Mouse (Mus musculus): Measurements from ENCODE around the gene Rem2. TPM values are rescaled to one million over a fixed set of nuclear protein-coding genes. Genes with fewer than 3 reads are reported as not detected.

The Rem2 gene
- polyA plus RNA-seq, 1 experiment: not detected

DNA sequence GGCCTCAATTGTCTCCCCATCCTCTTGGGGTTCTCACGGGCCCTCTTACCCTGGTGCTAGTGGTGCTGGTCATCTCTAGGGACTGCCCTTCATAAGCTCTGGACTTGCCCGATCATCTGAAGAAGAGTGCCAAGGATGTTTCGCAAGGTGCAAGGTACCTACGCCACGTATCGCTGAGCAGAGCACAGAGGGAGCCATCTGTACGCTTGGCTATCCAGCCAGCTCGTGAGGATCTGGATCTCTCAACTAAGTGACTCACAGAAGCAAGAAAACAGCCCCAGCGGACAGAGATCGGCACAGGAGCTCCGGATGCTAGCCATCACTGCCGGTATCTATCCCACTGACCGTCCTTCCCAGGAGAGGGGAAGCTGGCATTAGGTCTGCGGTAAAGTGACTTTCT is 20.8 kb downstream of the Rem2 start:
- TF ChIP-seq GATA1 (IDR thresholded peaks at IDR 0.05; ENCODE audit: low read length) (no peak), TAL1 (IDR thresholded peaks at IDR 0.05; ENCODE audit: low read length) (no peak)
- Histone ChIP-seq H3K27me3 (ENCODE audit: control insufficient read depth) (no peaks in the 10 kb centered on the region), H3K4me3 (replicated peaks) (no peak overlapping the region), H3K4me1 (ENCODE audit: control insufficient read depth) (no peaks in the 10 kb centered on the region; the same call in 1 of the 2 replicates), H3K36me3 (ENCODE audit: control insufficient read depth) (no peaks in the 10 kb centered on the region), H3K9me3 (ENCODE audit: control insufficient read depth, low read length) (no peaks in the 10 kb centered on the region)

DNA sequence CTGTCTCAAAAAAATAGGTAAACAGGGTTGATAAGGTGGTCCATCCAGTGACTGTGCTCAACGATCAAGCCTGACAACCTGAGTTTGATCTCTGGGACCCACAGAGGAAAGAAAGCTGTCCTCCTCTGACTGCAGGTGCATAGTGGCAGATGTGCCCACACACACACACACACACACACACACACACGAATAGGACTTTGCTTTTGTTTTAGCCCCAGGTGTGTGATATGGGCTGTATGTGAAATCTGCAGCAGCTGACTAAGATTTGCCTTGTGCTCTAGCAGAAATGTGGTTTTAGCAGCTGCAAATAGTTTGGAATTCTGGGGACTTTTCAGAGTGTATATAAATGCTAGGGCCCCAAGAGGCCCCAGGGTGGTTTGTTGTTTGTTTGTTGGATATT is 23.4 kb downstream of the Rem2 start:
- no peaks in the 10 kb centered on the region for H3K27me3 ChIP-seq (ENCODE audit: control insufficient read depth)
- no peak overlapping the region for H3K4me3 ChIP-seq (replicated peaks)
- TF ChIP-seq TAL1 (IDR thresholded peaks at IDR 0.05; ENCODE audit: low read length) (no peak), GATA1 (IDR thresholded peaks at IDR 0.05; ENCODE audit: low read length) (no peak)
- no peaks in the 10 kb centered on the region for H3K4me1 ChIP-seq (ENCODE audit: control insufficient read depth)
- H3K36me3 ChIP-seq (ENCODE audit: control insufficient read depth): no peaks in the 10 kb centered on the region
- no peaks in the 10 kb centered on the region for H3K9me3 ChIP-seq (ENCODE audit: control insufficient read depth, low read length)

DNA sequence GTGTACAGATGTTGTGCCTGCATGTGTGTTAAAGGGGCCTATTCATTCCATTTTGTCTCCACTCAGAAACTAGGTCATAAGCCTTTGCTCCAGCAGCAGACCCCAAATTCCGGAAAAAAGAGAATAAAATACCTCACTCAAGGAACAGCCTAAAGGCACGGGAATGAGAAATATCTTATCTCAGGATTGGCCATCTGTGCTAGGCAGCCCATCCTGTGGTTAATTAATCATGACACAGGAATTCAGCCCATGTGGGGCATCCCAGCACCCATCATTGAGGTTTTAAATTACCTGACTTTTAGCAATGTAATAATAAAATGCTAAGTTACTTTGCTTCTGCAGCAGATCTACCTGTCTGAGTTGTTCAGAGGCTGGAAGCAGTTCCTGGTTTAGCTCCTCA is 25.5 kb downstream of the Rem2 start:
- Histone ChIP-seq H3K36me3 (ENCODE audit: control insufficient read depth) (no peaks in the 10 kb centered on the region), H3K27me3 (ENCODE audit: control insufficient read depth) (no peaks in the 10 kb centered on the region), H3K4me1 (ENCODE audit: control insufficient read depth) (no peaks in the 10 kb centered on the region), H3K9me3 (ENCODE audit: control insufficient read depth, low read length) (0 out of 2 replicates have a peak, but pooled peaks cover 2% of the 10 kb centered on the region), H3K4me3 (replicated peaks) (no peak overlapping the region)
- TF ChIP-seq GATA1 (IDR thresholded peaks at IDR 0.05; ENCODE audit: low read length) (no peak), TAL1 (IDR thresholded peaks at IDR 0.05; ENCODE audit: low read length) (no peak)

DNA sequence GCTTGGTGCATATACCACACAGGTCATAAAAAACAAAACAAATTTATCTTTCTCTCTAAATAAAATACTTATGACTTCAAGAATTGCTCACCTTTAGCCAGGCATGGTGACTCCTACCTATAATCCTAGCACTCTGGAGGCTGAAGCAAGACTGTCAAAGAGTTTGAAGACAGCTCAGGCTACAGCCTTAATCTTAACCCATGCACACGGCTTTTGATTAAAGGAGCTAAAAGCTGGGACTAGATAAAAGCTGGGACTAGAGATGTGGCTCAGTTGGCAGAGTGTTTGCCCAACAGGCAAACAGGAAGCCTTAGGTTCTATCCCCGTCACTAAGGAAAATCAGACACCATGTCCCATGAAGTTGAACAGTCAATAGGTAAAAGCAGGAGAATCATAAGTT is 27.2 kb downstream of the Rem2 start:
- Histone ChIP-seq H3K36me3 (ENCODE audit: control insufficient read depth) (peaks cover 11% of the 10 kb centered on the region), H3K27me3 (ENCODE audit: control insufficient read depth) (no peaks in the 10 kb centered on the region), H3K9me3 (ENCODE audit: control insufficient read depth, low read length) (0 out of 2 replicates have a peak, but pooled peaks cover 2% of the 10 kb centered on the region), H3K4me1 (ENCODE audit: control insufficient read depth) (no peaks in the 10 kb centered on the region), H3K4me3 (replicated peaks) (no peak overlapping the region)
- no peak for TF ChIP-seq GATA1 (IDR thresholded peaks at IDR 0.05; ENCODE audit: low read length)
- no peak for TF ChIP-seq TAL1 (IDR thresholded peaks at IDR 0.05; ENCODE audit: low read length)

DNA sequence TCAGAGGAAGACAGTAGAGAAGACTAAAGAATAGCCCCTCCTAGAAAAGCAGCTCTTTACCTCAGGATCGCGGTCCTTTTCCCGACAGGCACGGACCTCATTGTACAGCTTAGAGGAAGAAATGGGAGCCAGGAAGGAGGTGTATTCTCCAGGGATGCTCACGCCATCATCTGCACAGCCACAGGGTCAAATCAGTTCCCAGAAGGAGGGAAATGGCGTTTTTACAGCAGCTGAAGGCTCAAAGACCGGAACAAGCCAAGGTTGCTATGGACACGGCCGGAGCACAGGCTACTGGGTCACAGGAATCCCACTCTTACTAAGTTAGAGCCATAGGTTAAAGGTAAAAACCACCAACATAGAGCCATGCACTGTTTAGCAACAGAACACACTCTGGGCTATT is 33.9 kb downstream of the Rem2 start:
- Histone ChIP-seq H3K27me3 (ENCODE audit: control insufficient read depth) (no peaks in the 10 kb centered on the region), H3K4me3 (replicated peaks) (no peak overlapping the region), H3K4me1 (ENCODE audit: control insufficient read depth) (no peaks in the 10 kb centered on the region), H3K9me3 (ENCODE audit: control insufficient read depth, low read length) (peaks cover 7% of the 10 kb centered on the region), H3K36me3 (ENCODE audit: control insufficient read depth) (peaks cover 76% of the 10 kb centered on the region)
- TF ChIP-seq TAL1 (IDR thresholded peaks at IDR 0.05; ENCODE audit: low read length) (no peak), GATA1 (IDR thresholded peaks at IDR 0.05; ENCODE audit: low read length) (no peak)

DNA sequence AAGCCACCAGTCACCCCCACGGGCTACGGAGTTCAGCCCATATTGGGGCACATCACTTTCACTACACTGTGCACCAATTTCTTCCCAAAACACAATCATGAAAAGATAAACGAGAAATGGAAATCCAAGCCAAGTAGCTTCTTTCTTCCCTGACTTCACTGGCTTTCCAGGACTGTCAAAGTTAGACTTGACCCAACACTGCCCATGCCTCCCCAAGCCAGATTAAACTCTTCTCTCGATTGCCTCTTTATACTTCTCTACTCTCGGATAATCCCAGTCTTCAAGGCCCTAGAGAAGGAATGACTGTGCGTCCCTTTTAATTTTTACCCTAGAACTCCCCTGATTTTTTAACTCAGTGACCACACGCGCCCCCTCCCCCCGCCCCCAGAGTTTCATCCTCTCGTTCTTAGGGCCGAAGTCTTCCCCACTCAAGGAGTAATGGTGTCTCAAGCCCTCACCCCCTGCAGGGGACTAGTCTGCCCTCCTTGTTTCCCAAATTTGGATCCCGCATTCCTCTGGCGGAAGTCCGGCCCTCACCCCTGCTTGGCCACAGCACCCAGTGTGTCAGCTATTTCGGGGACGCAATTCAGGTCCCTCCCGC is 40.9 kb downstream of the Rem2 start:
- Histone ChIP-seq H3K9me3 (ENCODE audit: control insufficient read depth, low read length) (peaks cover 3% of the 10 kb centered on the region; the same call in 1 of the 2 replicates), H3K36me3 (ENCODE audit: control insufficient read depth) (peaks cover 39% of the 10 kb centered on the region), H3K4me1 (ENCODE audit: control insufficient read depth) (peaks cover 30% of the 10 kb centered on the region), H3K27me3 (ENCODE audit: control insufficient read depth) (peaks cover 26% of the 10 kb centered on the region), H3K4me3 (replicated peaks) (peak overlapping the region; percentile 95)
- TF ChIP-seq TAL1 (IDR thresholded peaks at IDR 0.05; ENCODE audit: low read length): no peak
- no peak for TF ChIP-seq GATA1 (IDR thresholded peaks at IDR 0.05; ENCODE audit: low read length)

DNA sequence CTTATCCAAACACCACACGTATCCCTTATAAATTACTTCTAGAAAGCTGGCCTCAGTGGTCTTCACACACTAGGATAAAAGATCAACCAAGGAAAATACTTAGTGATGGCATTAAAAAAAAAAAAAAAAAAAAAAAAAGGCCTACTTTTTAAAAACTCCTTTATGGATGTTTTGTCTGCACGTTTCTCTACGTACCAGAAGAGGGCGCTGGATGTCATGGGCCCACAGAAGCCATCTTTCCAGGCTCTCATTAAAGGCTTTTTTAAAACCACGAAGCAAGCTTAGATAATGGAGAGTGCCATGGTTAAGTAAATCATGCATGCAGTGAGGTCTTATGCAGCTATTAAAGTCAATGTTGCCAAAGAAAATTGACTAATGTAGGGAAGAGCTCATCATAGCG is 47.7 kb downstream of the Rem2 start:
- Histone ChIP-seq H3K9me3 (ENCODE audit: control insufficient read depth, low read length) (no peaks in the 10 kb centered on the region), H3K36me3 (ENCODE audit: control insufficient read depth) (no peaks in the 10 kb centered on the region), H3K27me3 (ENCODE audit: control insufficient read depth) (peaks cover 52% of the 10 kb centered on the region), H3K4me1 (ENCODE audit: control insufficient read depth) (peaks cover 4% of the 10 kb centered on the region), H3K4me3 (replicated peaks) (no peak overlapping the region)
- TF ChIP-seq TAL1 (IDR thresholded peaks at IDR 0.05; ENCODE audit: low read length) (no peak), GATA1 (IDR thresholded peaks at IDR 0.05; ENCODE audit: low read length) (no peak)

DNA sequence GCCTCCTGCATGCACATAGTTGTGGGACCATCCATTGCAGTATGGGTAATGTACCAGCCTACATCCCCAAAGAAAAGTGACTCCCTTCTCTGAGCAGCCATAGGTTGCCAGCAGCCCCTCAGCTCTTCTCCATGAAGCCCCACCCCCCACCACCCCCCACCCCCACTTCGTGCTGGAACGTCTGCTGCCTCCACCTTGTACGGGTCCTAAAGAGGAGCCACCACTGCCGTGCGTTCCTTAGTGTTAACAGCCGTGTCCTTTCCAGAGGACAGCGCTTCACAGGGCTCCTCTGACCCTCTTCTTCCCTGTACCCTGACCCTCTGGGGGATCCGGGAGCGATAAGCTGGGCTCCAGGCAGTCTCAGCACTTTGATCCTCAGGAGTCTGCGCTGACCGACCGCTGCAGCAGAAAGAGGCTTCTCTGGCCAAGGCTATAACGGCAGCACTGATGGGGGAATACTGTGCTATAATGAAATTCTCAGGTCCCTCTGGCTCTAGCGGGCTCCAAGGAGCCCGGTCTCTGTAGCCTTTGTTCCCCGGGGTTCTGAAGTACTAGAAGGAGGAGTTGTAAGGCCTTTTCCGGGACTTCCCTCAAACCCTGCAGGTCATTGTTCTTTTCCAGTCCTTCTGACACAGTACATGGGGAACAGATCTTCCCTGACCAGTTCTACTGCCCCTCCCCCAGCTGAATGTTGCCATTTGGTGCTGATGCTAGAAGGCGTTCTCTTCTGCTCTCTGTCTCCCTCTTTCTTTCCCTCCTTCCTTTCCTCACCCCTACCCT is 51.5 kb downstream of the Rem2 start:
- TF ChIP-seq GATA1 (IDR thresholded peaks at IDR 0.05; ENCODE audit: low read length) (no peak), TAL1 (IDR thresholded peaks at IDR 0.05; ENCODE audit: low read length) (no peak)
- H3K27me3 ChIP-seq (ENCODE audit: control insufficient read depth): peaks cover 31% of the 10 kb centered on the region
- H3K9me3 ChIP-seq (ENCODE audit: control insufficient read depth, low read length): no peaks in the 10 kb centered on the region
- H3K4me1 ChIP-seq (ENCODE audit: control insufficient read depth): peaks cover 4% of the 10 kb centered on the region
- no peak overlapping the region for H3K4me3 ChIP-seq (replicated peaks)
- H3K36me3 ChIP-seq (ENCODE audit: control insufficient read depth): no peaks in the 10 kb centered on the region

DNA sequence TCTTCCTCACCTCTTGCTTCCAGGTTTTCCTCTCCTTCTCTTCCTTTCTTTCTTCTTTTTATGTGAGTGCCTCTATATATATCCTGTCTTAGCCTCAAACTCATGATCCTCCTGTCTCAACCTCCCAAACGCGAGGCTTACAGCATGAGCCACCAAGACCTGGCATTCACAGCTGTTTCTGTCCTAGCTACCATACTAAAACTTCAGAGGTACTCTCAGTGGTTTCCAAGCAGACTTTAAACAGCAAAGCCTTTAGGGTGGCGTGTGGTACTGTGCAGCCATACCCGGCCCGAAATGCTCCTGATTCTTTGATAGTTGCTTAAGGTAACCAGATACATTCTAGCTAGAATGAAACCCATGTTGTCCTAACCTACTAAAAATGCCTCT is 52.1 kb downstream of the Rem2 start:
- H3K4me3 ChIP-seq (replicated peaks): no peak overlapping the region
- no peak for TF ChIP-seq GATA1 (IDR thresholded peaks at IDR 0.05; ENCODE audit: low read length)

More for the DNA sequence above, 52.1 kb downstream of the Rem2 start:
- Histone ChIP-seq H3K27me3 (ENCODE audit: control insufficient read depth) (peaks cover 31% of the 10 kb centered on the region), H3K4me1 (ENCODE audit: control insufficient read depth) (peaks cover 4% of the 10 kb centered on the region), H3K36me3 (ENCODE audit: control insufficient read depth) (no peaks in the 10 kb centered on the region), H3K9me3 (ENCODE audit: control insufficient read depth, low read length) (no peaks in the 10 kb centered on the region)

Data from erythroblast, embryonic 14.5 days (primary cell).